Mouse (Mus musculus): ENCODE results near the gene Cux2.

The Cux2 gene

DNA sequence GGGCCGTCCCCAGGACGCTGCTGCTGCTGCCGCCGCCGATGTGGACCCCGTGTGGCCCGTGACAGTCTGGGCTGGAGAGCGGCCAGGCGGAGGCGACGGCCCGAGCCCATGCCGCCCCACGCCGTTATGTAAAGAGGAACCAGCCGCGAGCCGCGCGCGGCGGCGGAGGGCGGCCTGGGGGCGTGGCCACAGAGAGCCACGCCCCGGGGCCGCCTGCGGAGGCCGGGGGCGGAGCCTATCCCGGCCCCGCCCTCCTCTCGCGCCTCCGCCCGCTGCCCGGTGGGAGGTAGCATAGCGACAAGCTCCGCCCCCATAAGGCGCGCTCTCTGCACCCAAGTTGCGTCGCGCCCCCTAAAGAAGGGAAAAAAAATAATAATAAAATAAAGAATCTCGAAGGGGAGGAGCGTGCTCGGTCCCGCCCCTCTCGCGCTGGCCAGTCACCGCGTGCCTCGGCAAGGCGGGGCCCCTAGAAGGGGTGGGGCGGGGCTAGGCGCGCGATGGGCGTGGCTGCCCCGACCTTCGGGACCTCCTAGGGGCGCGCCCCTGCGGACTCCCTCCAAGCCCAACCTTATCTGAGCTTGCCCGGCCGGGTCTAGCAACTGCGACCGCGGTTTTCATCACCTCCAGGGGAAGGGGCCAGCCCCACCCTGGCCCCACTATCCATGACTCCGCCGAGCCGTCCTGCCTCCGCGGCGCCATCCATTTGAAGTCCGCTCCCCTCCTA, 213.0 kb downstream of the Cux2 start:
- DNase-seq (ENCODE audit: low read depth): peak; percentile 97

DNA sequence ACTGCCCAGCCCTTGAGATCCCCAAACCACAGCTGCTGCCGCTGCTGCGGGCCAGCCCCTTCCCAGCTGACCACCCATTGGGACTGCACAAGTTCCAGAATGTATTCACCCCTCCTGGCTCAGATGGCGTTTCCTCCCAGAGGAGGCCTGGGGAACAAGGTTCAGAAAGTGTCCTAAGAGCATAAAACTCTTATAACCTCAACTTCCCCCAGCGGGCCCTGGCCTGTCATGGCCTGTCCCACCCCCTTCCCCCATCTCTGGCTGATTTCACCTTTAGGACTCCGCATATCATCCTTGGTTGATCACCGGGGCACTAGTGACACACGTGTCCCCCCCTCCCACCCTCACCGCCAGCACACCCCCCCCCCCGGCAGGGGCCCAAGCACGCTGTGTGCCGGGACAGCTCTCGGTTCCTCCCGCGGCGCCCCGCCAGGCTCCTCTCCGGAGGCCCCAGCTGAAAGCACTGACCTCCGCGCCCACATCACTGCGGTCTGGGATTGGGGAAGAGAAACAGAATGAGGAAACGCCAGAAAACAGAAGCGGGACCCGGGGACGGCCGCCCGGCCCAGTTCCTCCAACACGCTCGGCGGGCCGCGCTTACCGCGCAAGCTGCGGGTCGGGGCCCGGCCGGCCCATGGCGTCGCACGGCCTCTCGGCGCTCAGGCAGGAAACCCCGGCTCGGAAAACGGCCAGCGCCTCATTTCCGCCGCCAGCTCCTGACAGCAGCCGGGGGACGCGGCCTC, 213.8 kb downstream of the Cux2 start:
- peak; percentile 83 for DNase-seq (ENCODE audit: low read depth)

DNA sequence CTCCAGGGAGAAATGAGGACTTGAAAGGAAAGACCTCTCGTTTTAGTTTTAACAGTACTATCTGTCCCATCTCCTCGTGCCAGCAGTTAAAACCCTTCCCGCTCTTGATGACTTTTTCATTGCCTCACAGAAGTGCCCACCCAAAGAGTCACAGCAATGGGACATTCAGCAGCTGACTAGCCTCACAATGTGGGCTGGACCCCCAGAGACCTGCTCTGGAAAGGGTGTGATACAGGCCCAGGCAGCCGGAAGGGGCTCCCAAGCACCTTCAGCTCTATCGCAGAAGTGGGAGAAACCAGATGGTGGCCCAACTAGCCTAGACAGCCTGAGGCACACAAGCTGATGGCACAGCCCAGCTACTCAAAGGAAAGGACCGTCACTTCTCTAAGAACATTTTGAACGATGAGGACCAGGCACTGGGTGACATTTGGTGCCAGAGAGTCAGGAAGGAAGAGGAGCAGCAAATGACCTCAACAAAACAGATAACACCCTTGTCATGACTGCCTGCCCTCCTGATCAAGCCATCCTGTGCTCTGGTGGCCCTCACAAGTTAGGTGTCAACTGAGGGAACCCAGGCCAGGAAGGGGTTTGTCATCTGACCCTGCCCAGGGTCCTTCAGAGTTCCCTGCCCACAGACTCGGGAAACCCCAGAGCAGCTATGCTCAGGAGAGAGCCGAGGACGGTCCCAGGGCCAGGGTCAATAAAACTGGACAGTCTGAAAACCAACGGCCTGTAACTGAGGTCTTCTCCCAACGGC, 214.7 kb downstream of the Cux2 start:
- no peak for DNase-seq (ENCODE audit: low read depth)

DNA sequence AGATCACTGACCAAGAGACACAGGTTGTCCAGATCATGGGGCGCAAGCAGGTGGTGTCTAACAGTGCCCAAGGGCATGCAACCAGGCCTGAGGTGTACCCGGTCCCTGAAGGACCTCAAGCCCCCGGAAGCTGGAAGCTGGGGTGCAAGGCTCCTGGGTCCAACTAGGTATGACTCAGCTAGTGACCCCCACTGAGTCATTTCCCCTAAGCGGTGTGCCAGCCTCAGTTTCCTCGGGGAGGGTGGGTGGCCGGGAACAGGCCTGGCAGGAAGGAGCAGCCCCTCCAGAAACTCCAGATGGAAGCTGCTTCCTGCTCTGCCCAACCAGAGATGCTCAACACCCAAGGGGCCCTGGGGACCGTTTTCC, 215.7 kb downstream of the Cux2 start:
- no peak for DNase-seq (ENCODE audit: low read depth)

DNA sequence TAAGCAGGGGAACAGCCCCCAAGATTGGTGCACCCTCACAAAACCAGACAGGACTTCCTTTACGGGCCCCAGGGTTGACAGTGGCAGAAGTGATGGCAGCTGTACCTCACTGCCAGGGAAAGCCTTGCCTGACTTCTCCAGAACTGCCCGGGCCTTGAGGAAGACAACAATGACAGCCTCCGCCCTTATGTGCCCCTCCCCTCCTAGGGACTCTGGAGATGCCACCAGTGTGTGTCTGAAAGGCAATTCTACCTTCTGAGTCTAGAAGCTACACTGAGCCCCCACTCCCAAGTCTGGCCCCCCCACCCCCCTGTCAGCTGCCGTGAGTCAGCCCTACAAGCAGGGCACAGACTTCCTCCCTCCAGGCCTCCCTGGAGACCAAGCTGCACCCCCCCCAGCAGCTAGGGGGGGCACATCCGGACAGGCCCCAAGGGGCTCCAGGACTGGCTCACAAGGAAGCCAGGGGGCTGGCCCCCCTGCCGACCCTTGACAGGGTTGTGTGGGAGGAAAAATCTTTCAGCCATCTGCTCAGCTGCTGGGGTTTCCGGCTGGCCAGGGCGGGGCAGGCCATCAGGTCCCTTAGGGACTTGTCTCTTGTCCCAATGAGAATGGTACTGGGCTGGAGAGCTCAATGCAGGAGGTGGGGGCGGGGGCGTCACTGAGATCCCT, 216.2 kb downstream of the Cux2 start:
- DNase-seq (ENCODE audit: low read depth): peak; percentile 72

DNA sequence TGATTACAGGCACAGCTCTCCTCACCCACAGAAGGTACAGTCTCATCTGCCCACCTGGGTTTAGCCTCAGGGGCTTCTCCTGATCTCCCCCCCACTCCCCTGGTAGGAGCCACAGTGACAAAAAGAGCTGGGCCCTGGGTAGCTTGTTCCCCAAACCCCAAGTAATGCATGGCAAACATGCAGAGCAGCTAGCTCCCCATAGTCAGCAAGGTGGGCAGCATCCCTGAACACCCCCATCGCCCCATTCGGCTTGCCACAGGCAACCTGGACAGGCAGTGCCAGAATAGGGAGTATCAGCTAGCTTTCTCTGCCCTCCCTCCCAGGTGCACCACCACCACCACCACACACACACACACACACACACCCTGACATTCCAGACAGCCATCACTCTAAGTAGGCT, 216.7 kb downstream of the Cux2 start:
- DNase-seq (ENCODE audit: low read depth): no peak

DNA sequence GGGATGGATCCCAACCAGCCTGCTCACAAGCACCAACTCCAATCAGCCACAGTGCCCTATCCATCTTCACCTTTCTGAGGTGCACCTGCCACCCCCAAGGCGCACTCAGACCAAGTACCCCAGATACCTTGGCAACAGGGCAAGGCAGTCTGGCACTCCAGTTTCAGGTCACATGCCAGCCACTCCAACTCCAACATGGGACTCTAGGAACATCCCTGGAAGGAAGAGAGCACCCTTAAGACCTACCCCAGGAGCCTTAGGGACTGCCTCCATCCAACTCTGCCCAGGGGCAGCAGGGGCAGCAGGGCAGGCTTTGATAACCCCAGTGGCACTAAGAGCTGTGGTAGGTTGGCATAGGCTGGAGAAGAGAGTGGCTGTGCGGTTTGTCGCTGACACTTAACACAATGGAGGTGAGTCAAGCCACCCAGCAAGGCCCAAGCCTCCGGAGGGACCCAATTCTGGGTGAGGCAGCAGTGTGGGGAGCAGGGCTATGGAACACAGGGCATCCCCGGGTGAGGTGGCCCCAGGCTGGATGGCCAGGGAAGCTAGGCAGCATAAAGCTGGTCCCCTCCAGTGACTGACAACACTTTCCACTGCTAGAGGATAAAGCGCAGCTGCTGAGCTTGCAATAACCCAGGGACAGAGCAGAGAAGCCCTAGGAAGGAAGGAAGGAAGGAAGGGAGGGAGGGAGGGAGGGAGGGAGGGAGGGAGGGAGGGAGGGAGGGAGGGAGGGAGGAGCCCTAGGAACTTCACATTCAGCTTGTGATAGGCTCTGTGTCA, 217.3 kb downstream of the Cux2 start:
- no peak for DNase-seq (ENCODE audit: low read depth)

DNA sequence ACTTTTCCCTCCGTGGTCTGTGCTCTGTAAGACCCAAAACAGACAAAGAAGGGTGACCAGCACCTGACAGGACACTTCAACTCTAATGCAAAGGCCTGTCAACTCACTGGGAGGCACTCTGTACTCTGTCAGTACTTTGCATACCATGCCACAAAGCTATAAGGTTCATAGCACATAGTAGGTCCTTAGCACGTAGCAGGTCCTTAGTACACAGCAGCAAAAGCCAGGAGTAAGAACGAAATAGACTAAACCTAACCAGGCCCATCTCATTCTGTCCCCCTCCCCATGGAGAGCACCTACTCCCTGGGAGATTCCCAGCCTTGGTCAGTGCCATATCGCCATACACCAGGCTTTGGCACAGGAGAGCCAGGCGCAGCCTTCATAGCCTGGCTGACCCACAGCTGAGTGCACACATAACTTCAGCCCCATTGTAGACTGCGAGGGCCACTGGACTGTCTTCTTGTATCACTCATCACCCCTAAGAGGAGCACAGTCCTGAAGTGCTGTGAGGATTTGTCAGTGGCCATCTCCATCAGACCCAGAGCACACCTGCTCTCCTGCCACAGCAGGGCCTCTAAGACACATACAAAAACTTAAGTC, 218.8 kb downstream of the Cux2 start:
- DNase-seq (ENCODE audit: low read depth): no peak

DNA sequence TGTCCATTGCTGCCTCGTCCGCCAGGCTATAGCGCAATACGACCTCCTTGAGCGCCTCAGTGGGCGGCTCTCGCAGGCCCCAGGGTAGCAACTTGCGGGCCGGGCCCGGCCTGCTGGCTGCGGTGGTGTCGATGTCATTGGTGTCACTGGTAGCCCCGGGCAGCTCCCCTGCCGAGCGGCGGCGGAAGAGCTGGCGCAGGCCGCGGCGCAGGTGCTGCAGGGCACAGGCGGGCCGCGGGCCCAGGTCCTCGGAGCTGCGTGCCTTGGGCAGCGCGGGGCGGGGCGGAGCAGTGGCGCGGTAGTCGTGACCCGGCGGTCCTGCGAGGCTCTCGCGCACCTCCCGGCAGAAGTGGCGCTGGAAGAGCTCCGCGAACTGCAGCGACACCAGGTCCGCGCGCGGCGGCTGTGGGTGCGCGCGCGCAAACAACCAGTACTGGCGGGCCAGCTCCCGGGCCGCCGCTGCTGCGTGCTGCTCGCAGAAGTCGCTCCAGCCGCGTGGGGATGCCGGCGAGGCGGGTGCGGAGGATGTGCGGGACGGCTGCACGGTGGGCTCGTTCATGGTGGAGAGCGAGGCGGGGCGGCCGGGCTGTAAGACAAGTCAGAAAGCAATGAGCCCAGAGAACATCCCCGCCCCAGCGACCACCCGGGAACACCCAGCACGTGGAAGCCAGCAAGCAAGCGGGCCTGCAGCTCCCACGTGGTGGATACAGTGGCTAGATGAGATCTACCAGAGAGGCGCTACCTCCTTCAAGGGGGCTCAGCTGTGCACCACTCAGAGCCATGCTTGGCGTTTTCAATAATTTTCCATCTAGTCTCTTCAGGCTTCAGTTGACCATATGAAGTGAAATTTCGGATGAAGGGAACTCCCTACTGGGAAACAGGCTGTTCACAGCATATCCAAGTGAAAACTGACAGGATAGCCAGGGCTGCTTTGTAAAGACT, 221.1 kb downstream of the Cux2 start:
- no peak for DNase-seq (ENCODE audit: low read depth)

DNA sequence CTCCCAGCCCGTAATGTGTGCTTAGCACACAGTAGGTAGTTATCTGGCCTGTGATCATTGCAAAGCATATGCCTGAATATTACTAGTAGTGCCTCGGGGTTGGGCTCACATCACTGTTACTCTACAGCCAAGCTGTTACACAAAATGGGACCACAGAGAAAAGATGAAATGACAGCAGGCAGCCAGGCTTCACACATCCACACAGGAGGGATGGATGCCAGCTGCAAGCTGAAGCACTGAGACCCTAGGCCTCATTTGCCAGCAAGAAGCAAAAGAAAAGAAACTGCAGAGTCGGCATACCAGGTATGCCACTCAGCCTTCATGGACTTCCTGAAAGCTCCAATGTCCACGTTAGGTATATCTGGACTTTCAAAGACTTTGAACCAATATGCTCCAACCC, 222.0 kb downstream of the Cux2 start:
- no peak for DNase-seq (ENCODE audit: low read depth)

DNA sequence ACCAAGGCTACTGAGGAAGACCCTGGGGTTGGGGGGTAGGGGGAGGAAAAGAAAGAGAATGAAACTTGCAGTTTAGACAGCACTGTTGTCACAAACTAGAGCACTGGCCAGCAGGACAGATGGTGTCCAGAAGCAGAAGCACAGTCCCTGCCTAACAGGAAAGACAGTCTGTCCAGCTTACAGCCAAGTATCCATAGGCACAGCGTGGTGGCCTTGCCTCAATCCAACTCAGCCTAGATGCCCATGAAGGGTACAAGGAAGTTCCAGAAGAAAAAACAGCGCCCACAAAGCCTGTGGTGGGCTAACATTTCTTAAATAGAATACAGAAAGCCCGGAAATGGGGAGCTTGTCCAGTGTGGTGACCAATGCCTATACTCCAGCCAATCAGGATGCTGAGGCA, 224.3 kb downstream of the Cux2 start:
- DNase-seq (ENCODE audit: low read depth): no peak

DNA sequence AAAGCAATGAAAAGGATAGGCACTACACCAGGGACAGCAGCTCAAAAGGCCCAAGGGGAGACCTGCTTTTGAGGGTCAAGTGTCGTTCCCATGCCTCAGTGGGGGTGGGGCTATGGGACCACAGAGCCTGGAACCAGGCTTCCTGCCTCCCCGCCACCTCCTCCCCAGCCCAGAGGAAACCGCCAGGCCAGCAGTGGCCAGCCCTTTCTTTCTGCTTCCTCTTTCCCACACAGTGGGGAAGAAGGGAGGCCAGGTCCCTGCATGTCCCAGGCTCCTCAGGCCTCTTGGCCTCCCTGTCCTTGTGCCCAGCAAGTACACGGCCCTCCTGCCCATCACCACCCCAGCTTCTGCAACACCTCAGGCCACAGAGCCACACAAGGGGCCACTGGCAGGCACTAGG, 225.8 kb downstream of the Cux2 start:
- DNase-seq (ENCODE audit: low read depth): no peak

DNA sequence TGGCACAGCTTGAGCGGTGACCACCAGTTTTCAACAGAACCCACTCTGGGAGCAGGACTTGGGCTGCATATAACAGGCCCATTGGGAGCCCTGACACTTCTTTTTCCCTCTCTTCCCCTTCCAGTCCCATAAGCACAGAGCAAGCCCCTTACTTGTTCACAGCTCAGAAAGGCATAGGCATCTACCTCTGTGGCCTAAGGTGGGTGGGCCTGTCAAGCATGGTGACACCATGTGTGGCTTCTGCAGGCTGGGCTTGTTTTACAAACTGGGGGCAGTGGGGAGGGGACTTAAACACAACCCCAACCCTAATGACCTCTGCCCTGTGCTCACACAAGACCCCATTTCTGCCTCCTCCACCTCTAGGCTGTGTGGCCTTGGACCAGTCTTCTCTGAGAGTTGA, 226.2 kb downstream of the Cux2 start:
- no peak for DNase-seq (ENCODE audit: low read depth)

DNA sequence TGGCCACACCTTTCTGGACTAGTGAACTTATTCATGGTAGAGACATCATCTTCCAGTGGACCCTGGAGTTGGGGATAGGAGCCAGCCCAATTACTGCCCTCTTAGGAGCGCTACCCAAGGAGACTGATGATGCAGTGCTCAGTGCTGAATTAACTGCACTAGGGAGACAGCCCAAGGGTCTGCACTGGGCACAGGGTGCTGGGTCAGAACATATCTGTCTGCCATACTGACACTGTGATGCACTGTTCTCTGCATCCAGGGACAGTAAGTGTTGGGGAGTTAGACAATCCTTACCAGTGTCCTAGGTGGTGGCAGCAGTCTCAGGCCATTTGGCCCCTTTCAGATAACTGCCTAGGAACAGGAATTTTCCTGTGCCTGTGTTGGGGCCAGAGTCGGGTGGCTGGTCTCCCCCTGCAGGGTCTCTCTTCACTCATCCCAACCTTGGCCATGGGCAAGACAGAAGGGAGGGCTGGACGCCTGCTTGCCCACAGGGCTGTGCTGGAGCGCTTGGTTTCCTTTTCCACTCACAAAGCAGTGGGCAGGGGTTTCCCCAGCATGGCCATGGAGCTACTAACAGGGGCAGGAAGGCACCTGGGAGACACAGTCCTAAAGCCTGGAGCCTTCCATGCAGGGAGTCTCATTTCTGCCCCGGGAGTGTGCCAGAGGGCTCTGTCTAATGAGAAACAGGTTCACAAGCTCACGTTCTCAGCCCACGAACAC, 227.0 kb downstream of the Cux2 start:
- no peak for DNase-seq (ENCODE audit: low read depth)

DNA sequence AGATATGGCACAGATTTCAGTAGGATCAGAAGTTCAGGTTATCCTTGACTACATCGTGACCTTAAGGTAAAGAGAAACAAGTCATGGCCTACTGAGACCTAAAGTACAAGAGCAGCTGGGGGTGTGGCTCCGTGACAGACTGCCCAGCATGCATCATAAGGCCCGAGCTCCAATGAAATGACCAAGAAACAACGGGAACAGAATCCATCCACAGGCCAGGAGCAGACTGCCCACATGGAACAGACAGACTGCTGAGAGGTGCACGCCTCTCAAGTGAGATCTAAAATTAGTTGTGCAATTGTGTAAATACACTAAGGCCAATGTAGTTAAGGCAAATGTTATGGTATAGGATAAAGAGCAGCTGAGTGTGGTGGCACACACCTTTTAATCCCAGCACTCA, 228.3 kb downstream of the Cux2 start:
- no peak for DNase-seq (ENCODE audit: low read depth)

DNA sequence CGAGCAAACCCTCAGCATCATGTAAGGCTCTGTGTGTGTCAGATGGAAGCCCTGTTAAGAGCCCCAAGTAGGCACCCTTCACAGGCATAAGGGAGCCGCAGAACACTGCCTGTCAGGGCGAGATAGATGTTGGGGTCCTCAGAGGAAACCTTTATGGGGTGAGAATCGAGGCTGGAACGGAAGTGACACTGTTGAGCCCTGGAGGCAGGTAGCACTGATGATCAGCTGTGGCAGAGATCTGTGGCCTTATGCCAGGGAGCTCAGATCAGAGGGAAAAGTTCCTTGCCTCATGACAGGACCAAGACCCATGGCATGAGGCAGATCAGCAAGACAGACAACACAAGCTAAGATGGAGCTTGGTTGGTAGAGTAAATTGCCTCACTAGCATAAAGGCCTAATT, 228.8 kb downstream of the Cux2 start:
- DNase-seq (ENCODE audit: low read depth): no peak

DNA sequence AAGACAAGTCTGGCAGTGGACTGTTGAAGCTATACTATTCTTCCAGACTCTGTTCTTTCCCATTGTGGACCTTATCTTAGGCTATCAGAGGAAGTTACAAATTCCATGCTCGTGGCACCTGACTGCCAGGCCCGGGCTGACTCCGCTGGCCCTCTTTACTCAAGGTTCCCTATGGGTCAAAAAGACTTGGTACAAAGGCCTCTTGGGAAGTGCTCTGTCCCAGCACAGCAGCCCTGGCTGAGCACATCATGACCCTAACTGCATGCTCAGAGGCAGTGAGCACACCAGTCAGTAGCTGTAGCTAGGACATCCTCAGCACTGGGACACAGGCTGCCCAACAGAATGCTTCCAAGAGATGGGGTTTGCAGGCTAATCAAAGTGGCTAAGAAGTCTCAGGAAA, 229.2 kb downstream of the Cux2 start:
- DNase-seq (ENCODE audit: low read depth): no peak

DNA sequence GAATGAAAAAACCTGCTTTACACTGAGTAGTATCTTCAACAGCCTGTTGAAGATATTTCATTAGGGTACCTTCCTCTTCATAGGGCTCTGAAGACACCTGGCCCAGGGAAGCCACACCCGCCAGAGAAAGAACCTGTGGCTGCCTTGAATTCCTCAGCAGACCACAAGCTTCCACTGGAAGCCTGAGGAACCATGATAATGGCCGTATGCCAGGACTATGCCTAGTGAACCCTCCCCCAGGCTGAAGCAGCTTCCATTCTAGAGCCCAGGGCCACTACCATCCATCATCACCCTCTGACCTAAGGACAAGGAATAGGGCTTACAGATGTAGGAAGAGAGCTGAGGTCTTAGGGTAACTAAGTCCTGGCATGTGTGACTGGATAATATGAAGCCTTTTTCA, 229.7 kb downstream of the Cux2 start:
- peak; percentile 42 for DNase-seq (ENCODE audit: low read depth)

DNA sequence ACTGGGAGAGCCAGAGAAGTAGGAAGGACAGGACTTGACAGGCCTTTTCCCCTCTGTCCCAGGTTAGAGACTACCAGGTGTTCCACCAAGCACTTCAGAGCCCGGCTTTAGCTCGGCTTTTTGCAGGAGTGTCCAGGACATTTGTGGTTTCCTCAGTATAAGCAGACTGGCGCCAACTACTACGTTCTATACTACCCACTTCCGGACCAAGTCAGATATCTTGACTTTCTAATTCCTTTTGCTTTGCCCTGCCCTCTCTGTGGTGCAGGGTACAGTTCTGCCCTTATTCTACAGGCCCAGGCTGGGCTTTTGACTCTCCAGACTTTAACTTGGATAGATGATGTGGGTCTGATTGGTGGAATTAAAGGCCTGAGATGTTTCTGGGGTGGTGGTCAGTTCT, 230.3 kb downstream of the Cux2 start:
- DNase-seq (ENCODE audit: low read depth): no peak

DNA sequence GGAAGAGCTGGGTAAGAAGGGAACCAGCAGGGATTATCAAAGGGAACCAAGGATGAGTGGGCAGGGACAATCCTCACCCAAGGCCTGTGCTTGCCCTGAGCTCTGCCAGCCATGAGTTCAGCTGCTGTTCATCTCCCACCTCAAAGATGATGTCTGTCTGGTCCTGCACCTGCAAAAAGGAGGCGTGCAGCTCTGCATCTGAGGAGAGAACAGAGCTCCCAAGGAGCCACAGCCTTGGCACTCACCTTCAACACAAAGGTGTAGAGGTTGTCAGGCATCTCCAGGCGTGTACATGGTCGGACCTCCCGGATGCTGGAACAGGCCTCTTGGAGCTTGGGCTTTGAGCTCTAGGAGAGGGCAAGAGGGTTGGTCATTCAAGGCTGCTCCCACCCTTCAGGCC, 231.0 kb downstream of the Cux2 start:
- DNase-seq (ENCODE audit: low read depth): no peak

Measured in NIH3T3 (cell line).